Mouse (Mus musculus) kidney, postnatal 25 days (tissue): ENCODE measurements around the gene Foxf1.

Source experiments
- DNase-seq, 2 experiments: peaks; one replicate each; pipeline ENCODE4 v3.0.0; 2021; ENCODE audit warnings: mixed read lengths in 2 of 2

The Foxf1 gene

DNA sequence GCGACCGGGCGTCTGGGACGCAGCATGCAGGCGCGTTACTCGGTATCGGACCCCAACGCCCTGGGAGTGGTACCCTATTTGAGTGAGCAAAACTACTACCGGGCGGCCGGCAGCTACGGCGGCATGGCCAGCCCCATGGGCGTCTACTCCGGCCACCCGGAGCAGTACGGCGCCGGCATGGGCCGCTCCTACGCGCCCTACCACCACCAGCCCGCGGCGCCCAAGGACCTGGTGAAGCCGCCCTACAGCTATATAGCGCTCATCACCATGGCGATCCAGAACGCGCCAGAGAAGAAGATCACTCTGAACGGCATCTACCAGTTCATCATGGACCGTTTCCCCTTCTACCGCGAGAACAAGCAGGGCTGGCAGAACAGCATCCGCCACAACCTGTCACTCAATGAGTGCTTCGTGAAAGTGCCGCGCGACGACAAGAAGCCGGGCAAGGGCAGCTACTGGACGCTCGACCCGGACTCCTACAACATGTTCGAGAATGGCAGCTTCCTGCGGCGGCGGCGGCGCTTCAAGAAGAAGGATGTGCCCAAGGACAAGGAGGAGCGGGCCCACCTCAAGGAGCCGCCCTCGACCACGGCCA is 32.5 kb downstream of the Foxf1 start:
- no peak for DNase-seq

DNA sequence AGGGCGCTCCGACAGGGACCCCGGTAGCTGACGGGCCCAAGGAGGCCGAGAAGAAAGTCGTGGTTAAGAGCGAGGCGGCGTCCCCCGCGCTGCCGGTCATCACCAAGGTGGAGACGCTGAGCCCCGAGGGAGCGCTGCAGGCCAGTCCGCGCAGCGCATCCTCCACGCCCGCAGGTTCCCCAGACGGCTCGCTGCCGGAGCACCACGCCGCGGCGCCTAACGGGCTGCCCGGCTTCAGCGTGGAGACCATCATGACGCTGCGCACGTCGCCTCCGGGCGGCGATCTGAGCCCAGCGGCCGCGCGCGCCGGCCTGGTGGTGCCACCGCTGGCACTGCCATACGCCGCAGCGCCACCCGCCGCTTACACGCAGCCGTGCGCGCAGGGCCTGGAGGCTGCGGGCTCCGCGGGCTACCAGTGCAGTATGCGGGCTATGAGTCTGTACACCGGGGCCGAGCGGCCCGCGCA is 33.0 kb downstream of the Foxf1 start:
- DNase-seq = no peak

DNA sequence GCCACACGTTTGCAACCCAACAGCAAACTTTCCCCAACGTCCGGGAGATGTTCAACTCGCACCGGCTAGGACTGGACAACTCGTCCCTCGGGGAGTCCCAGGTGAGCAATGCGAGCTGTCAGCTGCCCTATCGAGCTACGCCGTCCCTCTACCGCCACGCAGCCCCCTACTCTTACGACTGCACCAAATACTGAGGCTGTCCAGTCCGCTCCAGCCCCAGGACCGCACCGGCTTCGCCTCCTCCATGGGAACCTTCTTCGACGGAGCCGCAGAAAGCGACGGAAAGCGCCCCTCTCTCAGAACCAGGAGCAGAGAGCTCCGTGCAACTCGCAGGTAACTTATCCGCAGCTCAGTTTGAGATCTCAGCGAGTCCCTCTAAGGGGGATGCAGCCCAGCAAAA is 33.7 kb downstream of the Foxf1 start:
- DNase-seq = no peak

- DNase-seq = no peak
Measured at GRCm38 (mm10) chr8:121118634-121119420, 34.6 kb downstream of the Foxf1 start.

DNA sequence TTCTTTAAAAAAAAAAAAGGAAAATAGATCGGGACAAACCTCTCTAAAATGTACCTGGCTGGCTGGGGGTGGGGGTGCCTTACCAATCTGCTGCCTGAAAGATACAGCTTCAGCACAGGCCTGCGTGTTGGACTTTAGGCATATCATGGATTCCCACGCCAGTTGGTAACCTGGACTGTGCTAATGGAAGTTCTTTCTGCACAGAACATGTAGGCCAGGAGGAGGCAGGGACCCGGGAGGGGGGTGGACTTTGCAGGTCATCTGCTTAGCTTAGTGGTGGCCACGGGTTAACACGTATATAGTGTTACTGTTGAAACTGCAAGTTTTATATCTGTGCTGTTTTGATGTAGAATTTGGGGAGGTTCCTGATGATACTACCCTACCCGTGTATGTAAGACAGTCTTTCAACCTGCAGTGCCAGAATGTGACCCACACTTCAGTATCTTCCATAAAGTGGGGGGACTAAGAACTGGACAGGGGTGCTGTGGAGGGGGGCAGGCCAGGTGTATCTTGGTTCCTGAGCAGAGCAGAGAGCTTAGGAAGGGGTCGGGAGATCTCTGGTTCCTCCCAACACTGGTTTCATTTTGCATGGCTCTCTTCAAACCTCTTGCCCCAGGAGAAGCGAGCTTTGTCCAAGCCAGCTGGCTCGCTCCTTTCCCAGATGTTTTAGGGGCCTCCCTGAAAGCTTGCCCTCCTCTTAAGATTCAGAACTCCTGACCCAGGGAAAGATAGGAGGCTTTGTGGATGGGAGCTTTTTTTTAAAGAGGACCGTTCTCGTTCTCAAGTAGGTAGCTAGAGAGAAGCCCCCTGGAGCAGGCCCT is 35.7 kb downstream of the Foxf1 start:
- DNase-seq = no peak

DNA sequence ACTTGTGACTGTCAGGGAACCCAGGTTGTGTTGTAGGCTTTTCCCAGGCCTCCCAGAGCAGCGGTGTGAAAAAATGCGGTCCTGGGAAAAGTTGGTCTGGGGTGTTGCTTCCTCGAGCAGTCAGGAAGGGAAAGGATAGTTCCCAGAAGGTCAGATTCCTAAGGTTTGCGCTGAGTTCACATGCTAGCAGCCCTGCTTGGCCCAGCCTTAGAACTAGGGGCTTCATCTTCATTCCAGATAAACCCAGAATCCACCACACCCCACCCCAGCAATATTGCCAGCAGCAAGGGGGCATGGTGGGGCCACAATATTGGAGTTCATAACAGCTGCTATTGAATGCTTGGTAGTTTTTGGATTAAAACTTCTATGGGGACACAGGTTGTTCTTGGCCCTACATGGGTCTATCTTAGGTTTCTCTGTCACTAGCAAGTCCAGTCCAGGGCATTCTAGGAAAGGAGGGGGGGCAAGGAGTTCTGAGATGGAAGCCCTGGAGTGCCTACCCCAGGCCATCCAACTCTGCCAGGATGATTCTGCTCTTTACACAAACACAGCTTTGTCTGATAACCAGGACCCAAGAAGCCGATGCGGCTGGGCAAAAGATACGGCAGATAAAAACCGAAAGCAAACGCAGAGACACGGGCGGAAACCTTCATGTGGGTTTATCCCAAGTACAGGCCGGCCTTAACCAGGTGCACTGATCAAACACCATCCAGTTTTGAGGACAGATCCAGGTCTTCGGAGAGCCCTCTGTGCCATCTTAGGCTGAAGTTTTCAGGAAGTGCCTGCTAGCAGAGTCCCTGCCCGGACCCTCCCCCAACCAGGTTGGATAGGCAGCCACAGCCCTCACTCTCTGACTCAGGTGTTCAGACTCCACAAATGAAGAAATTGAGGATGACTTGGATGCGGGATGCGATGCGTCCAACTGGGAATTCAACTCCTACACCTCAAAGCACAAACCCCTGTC is 36.6 kb downstream of the Foxf1 start:
- DNase-seq = no peak

DNA sequence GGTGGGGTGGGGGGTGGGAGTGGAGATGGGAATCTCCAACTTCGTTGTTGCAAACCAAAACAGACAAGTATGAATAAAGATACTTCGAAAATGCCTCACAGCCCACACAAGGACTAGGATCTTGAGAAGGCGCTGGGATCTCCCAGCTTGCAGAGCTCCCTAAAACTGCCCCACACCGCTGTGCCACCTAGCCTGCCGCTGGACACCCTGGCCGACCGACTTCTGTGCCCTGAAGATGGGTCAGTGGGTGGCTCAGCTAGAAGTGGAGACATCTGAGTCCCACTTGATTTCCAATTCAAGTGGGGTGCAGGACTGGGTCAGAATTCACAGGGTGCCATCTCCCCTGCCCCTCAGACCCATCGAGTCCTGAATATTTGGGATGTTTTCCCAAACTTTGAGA is 37.5 kb downstream of the Foxf1 start:
- DNase-seq = no peak

GRCm38 (mm10) chr8:121122368-121122767 is 38.2 kb downstream of the Foxf1 start:
- DNase-seq = no peak

DNA sequence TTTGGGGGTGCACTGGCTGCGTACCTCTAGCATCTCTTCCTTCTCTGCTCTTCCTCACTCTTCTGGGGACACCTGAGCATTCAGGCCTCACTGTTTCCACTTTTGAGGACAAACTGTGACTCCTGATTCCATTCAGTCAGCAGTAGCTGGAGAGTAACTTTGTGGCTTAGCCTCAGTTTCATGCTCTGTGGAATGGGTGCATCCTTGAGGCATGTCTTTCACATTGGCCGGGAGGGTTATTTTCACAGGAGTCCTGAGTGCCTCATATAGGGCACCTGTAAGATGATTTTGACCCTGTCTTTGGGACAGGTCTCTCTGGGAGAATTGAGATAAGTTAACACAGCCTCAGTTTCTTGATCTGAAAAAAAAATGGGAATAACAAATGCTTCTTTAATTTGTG is 38.9 kb downstream of the Foxf1 start:
- DNase-seq = no peak

- no peak for DNase-seq
Measured at GRCm38 (mm10) chr8:121124547-121125239, 40.5 kb downstream of the Foxf1 start.

GRCm38 (mm10) chr8:121125311-121125876 is 41.2 kb downstream of the Foxf1 start:
- DNase-seq = peak; percentile 79 to 83

DNA sequence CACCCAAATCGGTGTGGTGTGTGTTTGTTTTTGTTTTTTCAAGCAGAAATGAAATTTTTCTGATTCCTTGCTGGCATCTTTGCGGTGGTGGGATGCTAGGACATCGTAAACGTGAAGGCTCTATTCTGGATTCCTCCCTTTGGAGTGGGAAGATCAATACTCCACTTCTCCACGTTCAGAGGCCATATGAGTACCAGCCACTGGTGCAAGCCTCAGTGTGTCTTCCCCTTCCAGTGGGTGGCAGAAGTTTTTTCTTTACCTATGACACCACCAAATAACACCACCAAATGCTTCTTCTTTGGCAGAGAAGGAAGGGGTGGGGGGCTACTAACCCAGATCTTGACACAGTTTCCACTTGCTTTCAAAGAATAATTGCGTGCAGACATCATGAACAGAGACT is 42.0 kb downstream of the Foxf1 start:
- DNase-seq = no peak

DNA sequence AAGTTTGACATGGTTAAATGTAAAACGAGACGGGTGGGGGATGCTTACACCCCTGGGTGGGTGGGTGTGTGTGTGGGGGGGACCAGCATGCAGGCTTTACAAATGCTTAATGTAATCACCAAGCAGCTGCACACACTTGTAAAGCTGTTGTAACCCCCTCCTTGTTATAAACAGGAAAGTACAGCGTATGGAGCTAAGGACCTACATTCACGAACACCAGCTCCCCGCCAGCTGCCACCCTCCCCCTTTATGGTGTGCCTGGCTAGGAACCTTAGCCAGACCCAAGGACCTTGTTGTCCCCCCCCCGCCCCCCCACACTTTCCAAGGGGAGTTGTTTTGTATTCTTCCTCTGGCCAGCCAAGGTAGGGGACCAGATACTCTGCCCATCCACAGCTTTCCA is 42.5 kb downstream of the Foxf1 start:
- no peak for DNase-seq

GRCm38 (mm10) chr8:121127291-121127701 is 43.1 kb downstream of the Foxf1 start:
- DNase-seq = no peak

GRCm38 (mm10) chr8:121127756-121128375 is 43.7 kb downstream of the Foxf1 start, which contains the start of gene Foxl1:
Foxl1 (plus strand) TSS chr8:121127940.
- DNase-seq = no peak

GRCm38 (mm10) chr8:121128531-121129264 is 44.5 kb downstream of the Foxf1 start:
- no peak for DNase-seq

- DNase-seq = no peak
Measured at GRCm38 (mm10) chr8:121129265-121129940, 45.2 kb downstream of the Foxf1 start.

GRCm38 (mm10) chr8:121130522-121130921 is 46.3 kb downstream of the Foxf1 start:
- peak in 1 of 2 experiments; percentile 60 for DNase-seq

DNA sequence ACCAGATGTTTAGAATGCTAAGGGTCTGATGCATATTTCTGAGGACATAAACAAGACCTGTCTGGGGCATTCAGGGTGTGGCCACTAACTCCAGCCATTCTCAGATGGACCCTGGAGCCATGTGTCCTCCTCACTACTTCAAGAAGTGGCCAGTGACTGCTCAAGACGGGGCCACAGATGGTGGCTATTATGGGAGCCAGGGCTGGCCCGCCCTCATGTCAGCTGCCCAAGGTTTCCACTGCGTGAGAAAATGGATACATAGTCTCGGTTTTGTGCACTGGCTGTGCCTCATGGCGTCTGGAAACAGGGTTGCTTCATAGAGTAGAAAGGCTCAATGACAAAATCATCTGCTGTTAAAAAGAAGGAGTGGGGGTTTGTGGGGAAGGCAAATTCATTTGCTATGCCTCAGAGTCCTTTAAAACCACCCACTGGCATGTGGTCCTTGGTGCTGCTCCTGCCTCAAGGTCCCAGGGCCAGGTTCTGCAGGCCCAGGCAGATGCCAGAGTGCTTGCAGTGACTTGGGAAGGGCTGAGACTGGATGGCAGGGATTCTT is 48.9 kb downstream of the Foxf1 start:
- DNase-seq = no peak
